In genomic region chr10:44308280-44308679, GRCm38 (mm10) we compare ENCODE assay signal across 24 mouse cellular contexts. TPM values are rescaled to one million over a fixed set of nuclear protein-coding genes. Genes with fewer than 3 reads are reported as not detected.
DNase-seq lines count a peak whose midpoint lies in the region; ATAC-seq and TF ChIP-seq lines count a peak whose summit lies in the region.
"Had no signal": no experiment of that assay in that cellular context is flagged by ENCODE, and none has a peak within 500 bp of the region (broad histone marks: within the 10 kb centered on the region; RNA-seq: fewer than 3 reads in every experiment).

No protein-coding gene starts in this region.

- 0 out of 2 replicates have a peak overlapping the region, but pooled peaks have one; percentile 7 for H3K27ac ChIP-seq in heart, postnatal 0 days (ENCODE audit: low read depth)
- H3K27ac ChIP-seq in heart, embryonic 10.5 days = no peak overlapping the region
- H3K27ac ChIP-seq: embryonic facial prominence, embryonic 13.5 days; embryonic facial prominence, embryonic 15.5 days; forebrain, embryonic 10.5 days; forebrain, embryonic 12.5 days had no signal

- H3K36me3 ChIP-seq in heart, postnatal 0 days (replicated peaks; ENCODE audit: control insufficient read depth, insufficient read depth, low read length) = peaks cover 10% of the 10 kb centered on the region; the same call in 1 of the 2 replicates
- peaks cover 10% of the 10 kb centered on the region for H3K36me3 ChIP-seq in heart, embryonic 10.5 days

- TF ChIP-seq CTCF in heart, postnatal 0 days (IDR thresholded peaks at IDR 0.05; ENCODE audit: low read depth) = no peak

- no peak overlapping the region for H3K4me2 ChIP-seq in heart, postnatal 0 days (ENCODE audit: low read depth, low read length)
- H3K4me2 ChIP-seq: embryonic facial prominence, embryonic 13.5 days; embryonic facial prominence, embryonic 15.5 days; forebrain, embryonic 12.5 days had no signal

- H3K4me3 ChIP-seq in heart, postnatal 0 days (ENCODE audit: low read depth, low read length) = no peak overlapping the region
- H3K4me3 ChIP-seq in heart, embryonic 10.5 days = no peak overlapping the region
- H3K4me3 ChIP-seq: embryonic facial prominence, embryonic 13.5 days; embryonic facial prominence, embryonic 15.5 days; erythroblast, embryonic 14.5 days; forebrain, embryonic 10.5 days; forebrain, embryonic 12.5 days had no signal

- no peaks in the 10 kb centered on the region for H3K9me3 ChIP-seq in heart, postnatal 0 days (replicated peaks; ENCODE audit: control insufficient read depth, low read length)
- no peaks in the 10 kb centered on the region for H3K9me3 ChIP-seq in heart, embryonic 10.5 days
- H3K9me3 ChIP-seq: embryonic facial prominence, embryonic 13.5 days; embryonic facial prominence, embryonic 15.5 days; forebrain, embryonic 10.5 days; forebrain, embryonic 12.5 days; G1E had no signal

- H3K27me3 ChIP-seq in heart, postnatal 0 days (ENCODE audit: control insufficient read depth, insufficient read depth, low read length) = no peaks in the 10 kb centered on the region
- no peaks in the 10 kb centered on the region for H3K27me3 ChIP-seq in heart, embryonic 10.5 days (ENCODE audit: insufficient read depth, poor library complexity, severe bottlenecking)
- H3K27me3 ChIP-seq: embryonic facial prominence, embryonic 13.5 days; embryonic facial prominence, embryonic 15.5 days; forebrain, embryonic 12.5 days; Patski had no signal

- no peak for TF ChIP-seq EP300 in heart, postnatal 0 days (IDR thresholded peaks at IDR 0.05; ENCODE audit: low read depth)

- no peak for DNase-seq in heart, postnatal 0 days (ENCODE audit: low spot score)
- DNase-seq in heart, embryonic 10.5 days (ENCODE audit: low spot score) = no peak
- peak; percentile 75 for DNase-seq in R1 (ENCODE audit: low read depth, low spot score)
- no peak for DNase-seq in layer of hippocampus, postnatal 25 days (ENCODE audit: extremely low spot score in 1 of 2, low spot score in 1 of 2)
- no peak for DNase-seq in adrenal gland, adult 8-10 months
- DNase-seq: adrenal gland, postnatal 10 days; adrenal gland, postnatal 25 days; cerebellum, adult 11 months; cerebellum, adult 18-20 months; cerebellum, adult 8-10 months; cerebellum, adult 9-11 months; cerebellum, postnatal 14 days; cerebellum, postnatal 36 days; embryo, embryonic 11 days had no signal

- H3K4me1 ChIP-seq in heart, postnatal 0 days (ENCODE audit: control insufficient read depth, insufficient read depth) = 0 out of 2 replicates have a peak, but pooled peaks cover 7% of the 10 kb centered on the region
- peaks cover 4% of the 10 kb centered on the region; the same call in 1 of the 2 replicates for H3K4me1 ChIP-seq in heart, embryonic 10.5 days
- H3K4me1 ChIP-seq: forebrain, embryonic 10.5 days; forebrain, embryonic 12.5 days had no signal

- no peak overlapping the region for H3K9ac ChIP-seq in heart, postnatal 0 days (replicated peaks; ENCODE audit: low read depth, low read length)
- H3K9ac ChIP-seq: embryonic facial prominence, embryonic 13.5 days; embryonic facial prominence, embryonic 15.5 days; forebrain, embryonic 12.5 days had no signal

- no peak for ATAC-seq in heart, postnatal 0 days (ENCODE audit: insufficient read depth, low read depth)
- ATAC-seq: activated CD4-positive, CD25-positive, alpha-beta regulatory T cell, adult 4 months; forebrain, embryonic 14.5 days; forebrain, embryonic 16.5 days; Patski had no signal

RNA-seq across cellular contexts. Expression of gene Atg5, which starts 40.1 kb away (rescaled TPM):
- 18.0 and 20.0 TPM in 2 replicates for total RNA-seq in heart, postnatal 0 days (2014; rRNA removed; ENCODE audit: low replicate concordance)
- polyA plus RNA-seq in heart, postnatal 0 days (2015; fragmentation: Nextera tagmentation; extraction: Ambion mirVana) = 25.2 and 27.0 TPM in 2 replicates
- 29.8 and 38.4 TPM in 2 replicates for polyA plus RNA-seq in heart, embryonic 10.5 days (2016; fragmentation: Nextera tagmentation; extraction: Ambion mirVana)
- total RNA-seq in layer of hippocampus, postnatal 25 days (2021) = 10 to 100 TPM; 20.9 to 22.6 TPM
- total RNA-seq in adrenal gland, adult 8-10 months (2022) = 10 to 100 TPM; 30.6 to 49.7 (median 36.4) TPM
